Mouse (Mus musculus) CH12.LX (cell line): ENCODE results near the gene Akap5. TPM values are rescaled to one million over a fixed set of nuclear protein-coding genes. Genes with fewer than 3 reads are reported as not detected.

Source experiments
- DNase-seq: peaks from one replicate; pipeline ENCODE4 v3.0.0-alpha.2; 2013; ENCODE audit errors: extremely low read depth
- H3K27ac ChIP-seq: 2 replicates; pipeline ENCODE4 v1.5.1; 2012; ENCODE audit warnings: low read depth, mild to moderate bottlenecking, control low read depth, moderate library complexity; ENCODE audit not compliant: insufficient read depth
- H3K27me3 ChIP-seq: replicated peaks from 2 replicates; pipeline ENCODE3; 2012; ENCODE audit warnings: inconsistent platforms
- H3K36me3 ChIP-seq, 2 experiments: replicated peaks in 1 of 2; 2 replicates each; pipeline versions ENCODE3 to v1.6.1; 2012; ENCODE audit warnings: inconsistent platforms in 1 of 2, low read length in 1 of 2, mild to moderate bottlenecking in 1 of 2, mixed read lengths in 1 of 2, moderate library complexity in 1 of 2; ENCODE audit not compliant: control insufficient read depth in 1 of 2, insufficient read depth in 1 of 2
- H3K4me1 ChIP-seq, 2 experiments: 2 replicates each; pipeline ENCODE4 v1.6.1; 2012; ENCODE audit warnings: inconsistent platforms in 1 of 2, moderate library complexity in 1 of 2; ENCODE audit not compliant: insufficient read depth in 2 of 2, control insufficient read depth in 1 of 2
- H3K4me2 ChIP-seq: 2 replicates; pipeline ENCODE4 v1.6.1; 2012; ENCODE audit warnings: low read depth, mild to moderate bottlenecking, control low read depth; ENCODE audit not compliant: poor library complexity, insufficient read depth, severe bottlenecking
- H3K4me3 ChIP-seq, 3 experiments: fragments of 150-350 bp in 1 of 3; sonication (generic) in 1 of 3; replicated peaks in 1 of 3; 2 replicates each; pipeline versions ENCODE3 to v1.5.1; 2011 to 2012; ENCODE audit warnings: low read depth in 2 of 3, low read length in 2 of 3, mild to moderate bottlenecking in 2 of 3, moderate library complexity in 2 of 3, control low read depth in 1 of 3, improper control_type of control experiment in 1 of 3, inconsistent platforms in 1 of 3, mixed read lengths in 1 of 3; ENCODE audit not compliant: poor library complexity in 1 of 3
- H3K79me2 ChIP-seq: replicated peaks from 2 replicates; pipeline ENCODE4 v1.6.1; 2012; ENCODE audit warnings: mild to moderate bottlenecking, moderate library complexity; ENCODE audit not compliant: control insufficient read depth, poor library complexity, insufficient read depth, severe bottlenecking; ENCODE audit errors: extremely low read depth
- H3K9ac ChIP-seq: 2 replicates; pipeline ENCODE4 v1.6.1; 2012; ENCODE audit warnings: low read depth, mild to moderate bottlenecking, control low read depth, moderate library complexity; ENCODE audit not compliant: insufficient read depth
- H3K9me3 ChIP-seq: replicated peaks from 2 replicates; pipeline ENCODE3; 2012; ENCODE audit warnings: low read length, inconsistent platforms, mixed read lengths
- BHLHE40 ChIP-seq: IDR thresholded peaks from 2 replicates; pipeline ENCODE4 v1.6.1; 2011; ENCODE audit warnings: mild to moderate bottlenecking, low read depth, low read length, improper control_type of control experiment
- CHD1 ChIP-seq: IDR thresholded peaks from 2 replicates; pipeline ENCODE4 v1.6.1; 2012; ENCODE audit warnings: low read depth, low read length, improper control_type of control experiment, inconsistent platforms
- CHD2 ChIP-seq: IDR thresholded peaks from 2 replicates; pipeline ENCODE4 v1.6.1; 2011; ENCODE audit warnings: low read length, improper control_type of control experiment
- CTCF ChIP-seq, 2 experiments: IDR thresholded peaks in 1 of 2; conservative IDR thresholded peaks in 1 of 2; 2 replicates each; pipeline ENCODE4 v1.5.1; 2011 to 2012; ENCODE audit warnings: low read depth in 2 of 2, low read length in 2 of 2, improper control_type of control experiment in 1 of 2, inconsistent platforms in 1 of 2, mild to moderate bottlenecking in 1 of 2, moderate library complexity in 1 of 2
- E2F4 ChIP-seq: IDR thresholded peaks from 2 replicates; pipeline ENCODE4 v1.6.1; 2011; ENCODE audit warnings: low read depth, low read length, improper control_type of control experiment; ENCODE audit not compliant: insufficient replicate concordance
- ELF1 ChIP-seq: IDR thresholded peaks from 2 replicates; pipeline ENCODE4 v1.6.1; 2014; ENCODE audit warnings: low read depth, mild to moderate bottlenecking, inconsistent platforms, low read length, improper control_type of control experiment
- EP300 ChIP-seq: IDR thresholded peaks from 2 replicates; pipeline ENCODE4 v1.6.1; 2011; ENCODE audit warnings: low read length, improper control_type of control experiment
- ETS1 ChIP-seq: conservative IDR thresholded peaks from 2 replicates; pipeline ENCODE4 v1.6.1; 2012; ENCODE audit warnings: low read depth, mild to moderate bottlenecking, inconsistent platforms, low read length, improper control_type of control experiment, moderate library complexity
- HCFC1 ChIP-seq: IDR thresholded peaks from 2 replicates; pipeline ENCODE4 v1.6.1; 2012; ENCODE audit warnings: low read depth, mild to moderate bottlenecking, inconsistent platforms, low read length, improper control_type of control experiment
- IRF4 ChIP-seq: IDR thresholded peaks from 2 replicates; pipeline ENCODE4 v1.6.1; 2014; ENCODE audit warnings: low read depth, mild to moderate bottlenecking, inconsistent platforms, low read length, improper control_type of control experiment
- JUN ChIP-seq: IDR thresholded peaks from 2 replicates; pipeline ENCODE4 v1.6.1; 2011; ENCODE audit warnings: low read depth, mild to moderate bottlenecking, low read length, improper control_type of control experiment, moderate library complexity; ENCODE audit not compliant: insufficient read depth
- JUND ChIP-seq: conservative IDR thresholded peaks from 2 replicates; pipeline ENCODE4 v1.6.1; 2011; ENCODE audit warnings: low read depth, low read length, improper control_type of control experiment
- KAT2A ChIP-seq: IDR thresholded peaks from 2 replicates; pipeline ENCODE4 v1.6.1; 2012; ENCODE audit warnings: low read length, improper control_type of control experiment, inconsistent platforms; ENCODE audit not compliant: insufficient replicate concordance
- MAX ChIP-seq: IDR thresholded peaks from 2 replicates; pipeline ENCODE4 v1.6.1; 2011; ENCODE audit warnings: low read length, improper control_type of control experiment
- MAZ ChIP-seq: IDR thresholded peaks from 2 replicates; pipeline ENCODE4 v1.6.1; 2012; ENCODE audit warnings: low read depth, mild to moderate bottlenecking, inconsistent platforms, low read length, improper control_type of control experiment, moderate library complexity
- MEF2A ChIP-seq: IDR thresholded peaks from 2 replicates; pipeline ENCODE4 v1.6.1; 2014; ENCODE audit warnings: low read depth, mild to moderate bottlenecking, inconsistent platforms, low read length, improper control_type of control experiment, borderline replicate concordance
- MXI1 ChIP-seq: IDR thresholded peaks from 2 replicates; pipeline ENCODE4 v1.6.1; 2011; ENCODE audit warnings: mild to moderate bottlenecking, low read depth, low read length, improper control_type of control experiment
- MYC ChIP-seq: IDR thresholded peaks from 2 replicates; pipeline ENCODE4 v1.6.1; 2011; ENCODE audit warnings: low read depth, mild to moderate bottlenecking, improper control_type of control experiment, low read length
- NELFE ChIP-seq: IDR thresholded peaks from 2 replicates; pipeline ENCODE4 v1.6.1; 2011; ENCODE audit warnings: low read depth, low read length, improper control_type of control experiment
- NRF1 ChIP-seq: IDR thresholded peaks from 2 replicates; pipeline ENCODE4 v1.6.1; 2014; ENCODE audit warnings: low read depth, mild to moderate bottlenecking, inconsistent platforms, low read length, improper control_type of control experiment, moderate library complexity
- PAX5 ChIP-seq: IDR thresholded peaks from 2 replicates; pipeline ENCODE4 v1.6.1; 2012; ENCODE audit warnings: low read length, inconsistent platforms, mixed read lengths
- POLR2AphosphoS2 ChIP-seq: IDR thresholded peaks from 2 replicates; pipeline ENCODE4 v1.6.1; 2011; ENCODE audit warnings: low read depth, low read length, improper control_type of control experiment
- RCOR1 ChIP-seq: conservative IDR thresholded peaks from 2 replicates; pipeline ENCODE4 v1.6.1; 2012; ENCODE audit warnings: low read depth, mild to moderate bottlenecking, inconsistent platforms, low read length, improper control_type of control experiment
- SIN3A ChIP-seq: IDR thresholded peaks from 2 replicates; pipeline ENCODE4 v1.6.1; 2012; ENCODE audit warnings: low read length, improper control_type of control experiment, inconsistent platforms
- SMC3 ChIP-seq: IDR thresholded peaks from 2 replicates; pipeline ENCODE4 v1.6.1; 2011; ENCODE audit warnings: low read depth, low read length, improper control_type of control experiment
- TBP ChIP-seq: conservative IDR thresholded peaks from 2 replicates; pipeline ENCODE4 v1.6.1; 2011; ENCODE audit warnings: low read depth, low read length, improper control_type of control experiment
- TCF12 ChIP-seq: IDR thresholded peaks from 2 replicates; pipeline ENCODE4 v1.6.1; 2014; ENCODE audit warnings: low read depth, mild to moderate bottlenecking, inconsistent platforms, low read length, improper control_type of control experiment
- UBTF ChIP-seq: IDR thresholded peaks from 2 replicates; pipeline ENCODE4 v1.6.1; 2012; ENCODE audit warnings: low read depth, mild to moderate bottlenecking, inconsistent platforms, low read length, improper control_type of control experiment, moderate library complexity
- USF2 ChIP-seq: conservative IDR thresholded peaks from 2 replicates; pipeline ENCODE4 v1.6.1; 2011; ENCODE audit warnings: low read depth, low read length, improper control_type of control experiment
- ZKSCAN1 ChIP-seq: IDR thresholded peaks from 2 replicates; pipeline ENCODE4 v1.6.1; 2012; ENCODE audit warnings: low read depth, inconsistent platforms, low read length, improper control_type of control experiment, borderline replicate concordance
- ZMIZ1 ChIP-seq: IDR thresholded peaks from 2 replicates; pipeline ENCODE4 v1.6.1; 2012; ENCODE audit warnings: low read depth, mild to moderate bottlenecking, inconsistent platforms, low read length, improper control_type of control experiment
- dilution Hi-C: fragments of 300-500 bp; cut with MboI; formaldehyde crosslinking; loops from 2 replicates; pipeline ENCODE4 v1.14.3; 2020; ENCODE audit warnings: low sequenced_read_pairs; ENCODE audit not compliant: extremely low pct_unique_long_range_greater_than_20kb, extremely low pct_ligation_motif_present
- in situ Hi-C: fragments of 300-500 bp; cut with MboI; formaldehyde crosslinking; loops from 3 replicates; pipeline ENCODE4 v1.14.3; 2019; ENCODE audit warnings: low sequenced_read_pairs, low pct_ligation_motif_present, low pct_unique_long_range_greater_than_20kb, mixed read lengths
- polyA plus RNA-seq: library from polyadenylated mRNA; unstranded; fragments of >175 nt; gene quantifications from 2 replicates; pipeline ENCODE4 v1.2.1, GENCODE M21; 2012; ENCODE audit warnings: low read depth; ENCODE audit not compliant: insufficient read length
- total RNA-seq, 2 experiments: library from RNA; depleted of rRNA; stranded (reverse); fragments of 300-350 nt in 1 of 2; fragments of >200 nt in 1 of 2; gene quantifications; 2 replicates each; pipeline ENCODE4 v1.2.3; 2012 to 2014

The Akap5 gene
- total and polyA plus RNA-seq, 3 experiments: 0.27 to 0.89 (median 0.38) TPM

GRCm38 (mm10) chr12:76318282-76319212, 6.1 kb upstream of the Akap5 start:
- Histone ChIP-seq H3K9ac (peak overlapping the region; percentile 14), H3K79me2 (no peaks in the 10 kb centered on the region), H3K4me1 (peaks cover 13 to 35% of the 10 kb centered on the region in 2 experiments), H3K27ac (peak overlapping the region; percentile 81), H3K27me3 (no peaks in the 10 kb centered on the region), H3K36me3 (peaks cover 56 to 90% of the 10 kb centered on the region in 2 experiments), H3K9me3 (no peaks in the 10 kb centered on the region), H3K4me2 (peak overlapping the region; percentile 52; the same call in 1 of the 2 replicates), H3K4me3 (peak overlapping the region in 1 of 3 experiments; percentile 30)
- TF ChIP-seq MAZ (peak; percentile 67; the same call in 1 of the 2 replicates), JUND (peak; percentile 53; the same call in 1 of the 2 replicates), ZMIZ1 (no peak), RCOR1 (peak; percentile 81), EP300 (peak; percentile 90), TCF12 (peak; percentile 53; the same call in 1 of the 2 replicates), E2F4 (0 out of 2 replicates have a peak, but pooled peaks have one; percentile 44), UBTF (no peak), HCFC1 (peak; percentile 41; the same call in 1 of the 2 replicates), SIN3A (peak; percentile 44), MEF2A (peak; percentile 75), ELF1 (peak; percentile 73), MYC (0 out of 2 replicates have a peak, but pooled peaks have one; percentile 33), JUN (0 out of 2 replicates have a peak, but pooled peaks have one; percentile 18), CTCF (conservative IDR thresholded peaks at IDR 0.05 in 1 of 2, IDR thresholded peaks at IDR 0.05 in 1 of 2; ENCODE audit: low read depth in 2 of 2, low read length in 2 of 2) (no peak), ETS1 (peak; percentile 57), BHLHE40 (peak; percentile 24; the same call in 1 of the 2 replicates), NRF1 (no peak), CHD1 (no peak; the same call in 1 of the 2 replicates), USF2 (no peak), CHD2 (peak; percentile 71), MXI1 (no peak), KAT2A (no peak), MAX (peak; percentile 25; the same call in 1 of the 2 replicates), POLR2AphosphoS2 (no peak), ZKSCAN1 (no peak), TBP (0 out of 2 replicates have a peak, but pooled peaks have one; percentile 14), NELFE (peak; percentile 41), PAX5 (no peak), SMC3 (no peak), IRF4 (peak; percentile 91)
- dilution Hi-C loops (no loop called here), in situ Hi-C loops (no loop called here)
- peak; percentile 92 for DNase-seq
